Mouse (Mus musculus) small intestine, adult 2 months (tissue): ENCODE data around the gene Abcc3.
A peak's percentile ranks its signal among the peaks of the same experiment; 100 is the strongest.

Experiments used
- CTCF ChIP-seq: fragments of 200-500 bp; IDR thresholded peaks from 2 replicates; pipeline ENCODE4 v1.5.1; 2012; ENCODE audit warnings: low read depth, mild to moderate bottlenecking, control low read depth, inconsistent platforms, low read length, moderate library complexity, mixed read lengths; ENCODE audit not compliant: insufficient replicate concordance, insufficient read length; ENCODE audit errors: extremely low read depth
- POLR2A ChIP-seq: fragments of 200-500 bp; IDR thresholded peaks from 2 replicates; pipeline ENCODE4 v1.6.1; 2012; ENCODE audit warnings: low read depth, mild to moderate bottlenecking, control low read depth, inconsistent platforms, low read length, moderate library complexity

GRCm38 (mm10) chr11:94392672-94393109, at the start of gene Abcc3:
- TF ChIP-seq CTCF (no peak), POLR2A (peak; percentile 39; the same call in 1 of the 2 replicates)
